Mouse (Mus musculus) cerebellum, adult 11 months (tissue): ENCODE data around the gene Sec11a.
A peak's percentile ranks its signal among the peaks of the same experiment; 100 is the strongest.

Source experiments
- DNase-seq: peaks from one replicate; pipeline ENCODE4 v3.0.0; 2022

Sec11a gene

GRCm38 (mm10) chr7:80894815-80895519 is 52.6 kb downstream of the Sec11a start:
- no peak for DNase-seq

GRCm38 (mm10) chr7:80894196-80894595 is 53.4 kb downstream of the Sec11a start:
- DNase-seq = peak; percentile 57

- DNase-seq = no peak
Observed at GRCm38 (mm10) chr7:80893753-80894129, 53.8 kb downstream of the Sec11a start.

GRCm38 (mm10) chr7:80893086-80893752 is 54.4 kb downstream of the Sec11a start:
- DNase-seq = peak; percentile 52

- no peak for DNase-seq
Observed at GRCm38 (mm10) chr7:80889841-80890241, 57.7 kb downstream of the Sec11a start.

- no peak for DNase-seq
Observed at GRCm38 (mm10) chr7:80889021-80889511, 58.5 kb downstream of the Sec11a start.

- DNase-seq = no peak
Observed at GRCm38 (mm10) chr7:80888595-80888994, 59.0 kb downstream of the Sec11a start.

- DNase-seq = no peak
Observed at GRCm38 (mm10) chr7:80885666-80886065, 61.9 kb downstream of the Sec11a start.

GRCm38 (mm10) chr7:80882830-80883505 is 64.6 kb downstream of the Sec11a start:
- peak; percentile 56 for DNase-seq

- DNase-seq = no peak
Observed at GRCm38 (mm10) chr7:80875727-80876126, 71.9 kb downstream of the Sec11a start.

- no peak for DNase-seq
Observed at GRCm38 (mm10) chr7:80873631-80874030, 73.9 kb downstream of the Sec11a start.

- no peak for DNase-seq
Observed at GRCm38 (mm10) chr7:80873038-80873437, 74.5 kb downstream of the Sec11a start.

GRCm38 (mm10) chr7:80868686-80869085 is 78.9 kb downstream of the Sec11a start:
- no peak for DNase-seq

- DNase-seq = no peak
Observed at GRCm38 (mm10) chr7:80866514-80867147, 80.9 kb downstream of the Sec11a start.

- DNase-seq = no peak
Observed at GRCm38 (mm10) chr7:80865521-80865920, 82.1 kb downstream of the Sec11a start.

- DNase-seq = no peak
Observed at GRCm38 (mm10) chr7:80864831-80865230, 82.7 kb downstream of the Sec11a start.

- DNase-seq = no peak
Observed at GRCm38 (mm10) chr7:80864151-80864550, 83.4 kb downstream of the Sec11a start.

GRCm38 (mm10) chr7:80863520-80863919 is 84.1 kb downstream of the Sec11a start:
- DNase-seq = no peak

- no peak for DNase-seq
Observed at GRCm38 (mm10) chr7:80862475-80862874, 85.1 kb downstream of the Sec11a start.

- peak; percentile 87 for DNase-seq
Observed at GRCm38 (mm10) chr7:80860729-80861274, 86.8 kb downstream of the Sec11a start, which contains the start of gene Zscan2. Zscan2 (plus strand) TSS chr7:80860920.

GRCm38 (mm10) chr7:80860227-80860626 is 87.4 kb downstream of the Sec11a start:
- DNase-seq = peak; percentile 47

- peak; percentile 66 for DNase-seq
Observed at GRCm38 (mm10) chr7:80857181-80857580, 90.4 kb downstream of the Sec11a start.

GRCm38 (mm10) chr7:80855316-80855715 is 92.3 kb downstream of the Sec11a start:
- no peak for DNase-seq
